Mouse (Mus musculus): ENCODE data around the gene Pdzd4.
A peak's percentile ranks its signal among the peaks of the same experiment; 100 is the strongest.

The Pdzd4 gene

GRCm38 (mm10) chrX:73786364-73787224, 38.2 kb downstream of the Pdzd4 start, which contains the start of the genes Idh3g and Ssr4:
Gene Idh3g, minus strand, starts transcription at chrX:73786897.
Gene Ssr4, plus strand, starts transcription at chrX:73787028.
- DNase-seq (ENCODE audit: extremely low spot score, low spot score), result peak; percentile 92

- DNase-seq (ENCODE audit: extremely low spot score, low spot score), result no peak
Observed at GRCm38 (mm10) chrX:73785666-73786065, 39.1 kb downstream of the Pdzd4 start.

DNA sequence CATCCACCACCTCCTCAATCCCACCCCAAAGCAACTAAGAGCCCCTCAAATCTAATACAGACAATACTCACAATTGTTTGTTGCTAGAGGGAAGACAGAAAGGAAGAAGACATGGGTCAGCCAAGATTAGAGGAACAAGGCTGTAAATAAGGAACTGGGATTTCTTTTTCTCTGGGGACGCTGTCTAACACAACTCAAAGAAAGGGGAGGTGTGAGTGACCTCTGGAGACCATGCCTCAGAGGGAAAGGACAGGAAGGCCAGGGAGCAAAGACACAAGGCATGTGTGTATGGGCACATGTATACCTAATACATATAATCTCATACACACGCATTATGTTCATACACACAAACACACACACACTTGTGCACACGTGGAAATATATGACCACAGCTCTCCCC, 42.5 kb downstream of the Pdzd4 start:
- no peak for DNase-seq (ENCODE audit: extremely low spot score, low spot score)

GRCm38 (mm10) chrX:73774802-73775483, 49.8 kb downstream of the Pdzd4 start:
- no peak for DNase-seq (ENCODE audit: extremely low spot score, low spot score)

DNA sequence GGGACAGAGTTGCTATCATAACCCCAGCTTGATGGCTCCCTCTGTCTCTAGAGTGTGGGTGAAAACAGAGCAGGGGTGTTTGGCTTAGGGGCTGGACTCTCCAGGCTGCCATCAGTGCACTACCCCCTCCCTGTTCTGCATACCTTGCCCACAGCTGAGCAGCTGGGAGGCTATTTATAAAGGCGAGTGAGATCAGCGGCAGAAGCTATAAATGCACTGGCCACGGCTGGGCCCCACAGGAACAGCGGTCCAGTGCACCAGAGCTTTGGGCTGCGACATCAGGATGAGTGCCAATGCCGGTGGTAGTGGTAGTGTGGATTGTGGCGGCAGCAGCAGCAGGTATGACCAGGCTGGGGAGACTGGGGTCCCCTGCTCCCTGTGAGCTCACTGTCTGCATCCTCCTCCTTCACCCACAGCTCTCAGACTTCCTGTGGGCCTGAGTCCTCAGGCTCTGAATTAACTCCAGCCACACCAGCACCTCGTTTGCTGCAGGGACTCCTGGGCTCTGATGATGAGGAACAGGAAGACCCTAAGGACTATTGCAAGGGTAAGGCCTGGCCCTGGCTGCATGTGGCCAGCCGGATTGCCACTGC, 50.5 kb downstream of the Pdzd4 start, which contains the start of gene Srpk3:
Gene Srpk3 (plus strand): TSS at position 238 of the 593 bp plus-strand sequence.
- no peak for DNase-seq (ENCODE audit: extremely low spot score, low spot score)

- DNase-seq (ENCODE audit: extremely low spot score, low spot score), result peak; percentile 20
Observed at GRCm38 (mm10) chrX:73767267-73767666, 57.5 kb downstream of the Pdzd4 start.

DNA sequence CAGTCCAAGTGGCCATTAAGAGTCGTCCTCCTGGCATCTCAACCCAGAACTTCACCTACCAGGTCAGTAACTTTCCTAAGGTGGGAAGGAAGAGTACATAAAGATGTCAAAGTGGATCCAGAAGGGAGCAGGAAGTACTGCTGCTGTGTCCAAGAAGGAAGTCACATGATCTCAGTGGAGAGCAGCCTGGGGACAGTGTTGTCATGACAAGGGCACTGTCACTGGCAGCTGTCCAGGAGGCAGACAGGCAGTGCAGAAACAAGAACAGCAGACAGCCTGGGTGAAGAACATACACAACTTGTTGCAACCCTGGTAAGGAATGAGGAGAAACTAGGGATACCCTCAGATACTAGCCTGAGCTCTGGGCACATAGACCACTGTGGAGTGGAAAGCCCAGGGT, 59.5 kb downstream of the Pdzd4 start:
- DNase-seq (ENCODE audit: extremely low spot score, low spot score), result no peak

DNA sequence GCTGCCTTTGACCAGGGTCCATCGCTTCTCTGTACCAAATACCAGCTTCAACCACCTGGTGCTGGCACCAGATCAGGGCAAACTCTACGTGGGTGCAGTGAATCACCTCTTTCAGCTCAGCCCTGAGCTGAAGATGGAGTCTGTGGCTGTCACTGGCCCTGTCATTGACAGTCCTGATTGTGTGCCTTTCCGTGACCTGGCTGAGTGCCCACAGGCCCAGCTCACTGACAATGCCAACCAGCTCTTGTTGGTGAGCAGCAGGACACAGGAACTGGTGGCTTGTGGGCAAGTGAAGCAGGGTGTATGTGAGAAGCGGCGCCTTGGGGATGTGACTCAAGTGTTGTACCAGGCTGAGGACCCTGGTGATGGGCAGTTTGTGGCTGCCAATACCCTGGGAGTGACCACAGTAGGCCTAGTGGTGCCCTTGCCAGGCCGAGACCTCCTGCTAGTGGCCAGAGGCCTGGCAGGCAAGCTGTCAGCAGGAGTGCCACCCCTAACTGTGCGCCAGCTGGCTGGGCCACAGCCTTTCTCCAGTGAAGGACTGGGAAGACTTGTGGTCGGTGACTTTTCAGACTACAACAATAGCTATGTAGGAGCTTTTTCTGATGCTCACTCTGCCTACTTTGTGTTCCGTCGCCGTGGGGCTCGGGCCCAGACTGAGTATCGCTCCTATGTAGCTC, 66.0 kb downstream of the Pdzd4 start:
- DNase-seq (ENCODE audit: extremely low spot score, low spot score), result no peak

DNA sequence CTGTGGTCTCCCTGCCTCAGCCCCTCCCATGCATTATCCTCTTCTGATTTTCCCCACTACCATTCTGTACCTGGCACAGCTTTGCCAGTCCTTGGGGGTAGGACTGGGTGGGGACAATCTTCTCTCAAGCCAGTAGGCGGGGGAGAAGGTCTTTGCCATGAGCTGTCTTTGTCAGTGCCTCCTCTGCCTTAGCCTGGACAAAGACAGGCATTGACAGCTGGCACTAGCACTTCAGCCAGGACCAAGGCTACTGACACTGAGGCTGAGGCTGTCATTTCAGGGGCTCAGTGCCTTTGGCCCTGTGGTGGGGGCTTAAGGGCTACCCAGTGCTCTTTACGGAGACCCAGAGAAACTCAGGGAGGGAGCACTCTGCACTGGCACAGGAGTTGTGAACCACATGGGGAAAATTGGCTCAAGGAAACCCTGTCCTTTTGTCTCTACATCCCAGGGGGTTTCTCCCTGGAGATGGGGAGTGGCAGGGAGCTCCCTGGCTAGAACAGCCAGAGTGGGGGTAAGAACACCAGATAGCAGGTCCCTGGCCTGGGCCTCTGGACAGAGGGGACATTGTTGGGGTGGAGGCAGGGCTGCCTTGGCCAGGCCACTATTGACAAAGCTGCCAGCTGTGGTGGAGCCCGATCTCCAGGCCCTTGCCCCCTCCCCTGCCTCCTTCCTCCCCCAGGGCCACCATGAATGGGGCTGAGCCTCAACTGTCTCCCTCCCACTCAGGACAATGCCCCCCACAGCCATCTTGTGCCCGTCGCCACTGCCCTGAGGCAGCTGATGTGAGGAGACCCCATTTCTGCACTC, 68.2 kb downstream of the Pdzd4 start, which contains the start of gene Plxnb3:
Gene Plxnb3 (plus strand): TSS at position 757 of the 807 bp plus-strand sequence.
- DNase-seq (ENCODE audit: extremely low spot score, low spot score), result no peak

DNA sequence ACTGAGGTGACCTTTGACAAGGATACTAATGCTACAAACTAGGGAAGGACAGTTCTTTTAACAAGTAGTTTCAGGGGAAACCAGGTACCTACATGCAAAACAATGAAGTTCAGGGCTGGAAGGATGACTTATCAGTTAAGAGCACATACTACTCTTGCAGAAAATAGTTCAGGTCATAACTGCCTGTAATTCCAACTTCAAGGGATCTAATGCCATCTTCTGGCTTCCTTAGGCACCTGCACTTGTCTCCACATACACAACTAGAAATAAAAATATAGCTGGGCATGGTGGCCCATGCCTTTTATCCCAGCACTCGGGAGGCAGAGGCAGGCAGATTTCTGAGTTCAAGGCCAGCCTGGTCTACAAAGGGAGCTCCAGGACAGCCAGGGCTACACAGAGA, 75.8 kb downstream of the Pdzd4 start:
- DNase-seq (ENCODE audit: extremely low spot score, low spot score), result no peak

- DNase-seq (ENCODE audit: extremely low spot score, low spot score), result no peak
Observed at GRCm38 (mm10) chrX:73744774-73745481, 79.8 kb downstream of the Pdzd4 start.

Measured in neural tube, embryonic 10.5 days (tissue).